Mouse (Mus musculus): ENCODE data around the gene Pon1. TPM values are rescaled to one million over a fixed set of nuclear protein-coding genes. Genes with fewer than 3 reads are reported as not detected.

Pon1 gene
- total RNA-seq (2021): under 1 TPM in 1 of 2 experiments, not detected in 1; 0.63 TPM
- polyA plus RNA-seq (2012; rRNA removed): 1.2 and 3.7 TPM in 2 replicates
- long read RNA-seq: 0 reads

- Histone ChIP-seq H3K79me2 (replicated peaks; ENCODE audit: control insufficient read depth, insufficient read depth, low read length) (no peaks in the 10 kb centered on the region), H3K27me3 (ENCODE audit: control insufficient read depth, insufficient read depth, low read length) (no peaks in the 10 kb centered on the region), H3K4me1 (ENCODE audit: control insufficient read depth, insufficient read depth, low read length) (no peaks in the 10 kb centered on the region), H3K4me3 (no peak within 1 kb of the TSS), H3K9ac (ENCODE audit: low read depth, low read length) (no peak within 1 kb of the TSS), H3K36me3 (ENCODE audit: control insufficient read depth, insufficient read depth, low read length) (no peaks in the 10 kb centered on the region), H3K27ac (no peak within 1 kb of the TSS)
- 44% methylated on average over 5 of the region's 5 CpGs for WGBS
- intact Hi-C loops (cut with DNase I): no loop called here
- TF ChIP-seq POLR2A (IDR thresholded peaks at IDR 0.05; ENCODE audit: insufficient read depth, low read depth, low read length) (no peak), CTCF (IDR thresholded peaks at IDR 0.05) (no peak), EP300 (IDR thresholded peaks at IDR 0.05; ENCODE audit: insufficient read depth, low read depth, low read length) (no peak)
- DNase-seq: no peak
Observed at GRCm38 (mm10) chr6:5193693-5194092, at the start of gene Pon1. TSS of gene Pon1 (minus strand) at chr6:5193946.

GRCm38 (mm10) chr6:5238799-5239198, 45.1 kb upstream of the Pon1 start:
- no peak overlapping the region for H3K4me3 ChIP-seq
- no peak for DNase-seq
- no peaks in the 10 kb centered on the region for H3K79me2 ChIP-seq (replicated peaks; ENCODE audit: control insufficient read depth, insufficient read depth, low read length)
- TF ChIP-seq EP300 (IDR thresholded peaks at IDR 0.05; ENCODE audit: insufficient read depth, low read depth, low read length) (no peak), CTCF (IDR thresholded peaks at IDR 0.05) (no peak), POLR2A (IDR thresholded peaks at IDR 0.05; ENCODE audit: insufficient read depth, low read depth, low read length) (no peak)
- no peaks in the 10 kb centered on the region for H3K27me3 ChIP-seq (ENCODE audit: control insufficient read depth, insufficient read depth, low read length)
- no peak overlapping the region for H3K27ac ChIP-seq
- no peak overlapping the region for H3K9ac ChIP-seq (ENCODE audit: low read depth, low read length)
- intact Hi-C loops (cut with DNase I): no loop called here
- no peaks in the 10 kb centered on the region for H3K4me1 ChIP-seq (ENCODE audit: control insufficient read depth, insufficient read depth, low read length)
- WGBS: 89% methylated on average over 3 of the region's 3 CpGs
- H3K36me3 ChIP-seq (ENCODE audit: control insufficient read depth, insufficient read depth, low read length): no peaks in the 10 kb centered on the region

- Histone ChIP-seq H3K36me3 (ENCODE audit: control insufficient read depth, insufficient read depth, low read length) (no peaks in the 10 kb centered on the region), H3K27ac (no peak overlapping the region), H3K27me3 (ENCODE audit: control insufficient read depth, insufficient read depth, low read length) (no peaks in the 10 kb centered on the region), H3K4me1 (ENCODE audit: control insufficient read depth, insufficient read depth, low read length) (no peaks in the 10 kb centered on the region), H3K9ac (ENCODE audit: low read depth, low read length) (no peak overlapping the region), H3K79me2 (replicated peaks; ENCODE audit: control insufficient read depth, insufficient read depth, low read length) (no peaks in the 10 kb centered on the region), H3K4me3 (no peak overlapping the region)
- intact Hi-C loops (cut with DNase I): no loop called here
- DNase-seq: no peak
- TF ChIP-seq POLR2A (IDR thresholded peaks at IDR 0.05; ENCODE audit: insufficient read depth, low read depth, low read length) (no peak), CTCF (IDR thresholded peaks at IDR 0.05) (no peak), EP300 (IDR thresholded peaks at IDR 0.05; ENCODE audit: insufficient read depth, low read depth, low read length) (no peak)
- WGBS: 94% methylated on average over 4 of the region's 4 CpGs
Observed at GRCm38 (mm10) chr6:5237510-5237909, 43.8 kb upstream of the Pon1 start.

GRCm38 (mm10) chr6:5236843-5237371, 43.2 kb upstream of the Pon1 start:
- H3K36me3 ChIP-seq (ENCODE audit: control insufficient read depth, insufficient read depth, low read length): no peaks in the 10 kb centered on the region
- H3K79me2 ChIP-seq (replicated peaks; ENCODE audit: control insufficient read depth, insufficient read depth, low read length): no peaks in the 10 kb centered on the region
- no peak overlapping the region for H3K27ac ChIP-seq
- DNase-seq: no peak
- TF ChIP-seq EP300 (IDR thresholded peaks at IDR 0.05; ENCODE audit: insufficient read depth, low read depth, low read length) (no peak), POLR2A (IDR thresholded peaks at IDR 0.05; ENCODE audit: insufficient read depth, low read depth, low read length) (no peak), CTCF (IDR thresholded peaks at IDR 0.05) (no peak)
- H3K27me3 ChIP-seq (ENCODE audit: control insufficient read depth, insufficient read depth, low read length): no peaks in the 10 kb centered on the region
- intact Hi-C loops (cut with DNase I): no loop called here
- no peak overlapping the region for H3K9ac ChIP-seq (ENCODE audit: low read depth, low read length)
- WGBS: 94% methylated on average over 8 of the region's 8 CpGs
- H3K4me3 ChIP-seq: no peak overlapping the region
- no peaks in the 10 kb centered on the region for H3K4me1 ChIP-seq (ENCODE audit: control insufficient read depth, insufficient read depth, low read length)

- Histone ChIP-seq H3K36me3 (ENCODE audit: control insufficient read depth, insufficient read depth, low read length) (no peaks in the 10 kb centered on the region), H3K9ac (ENCODE audit: low read depth, low read length) (no peak overlapping the region), H3K79me2 (replicated peaks; ENCODE audit: control insufficient read depth, insufficient read depth, low read length) (no peaks in the 10 kb centered on the region), H3K4me1 (ENCODE audit: control insufficient read depth, insufficient read depth, low read length) (no peaks in the 10 kb centered on the region), H3K27ac (no peak overlapping the region), H3K27me3 (ENCODE audit: control insufficient read depth, insufficient read depth, low read length) (no peaks in the 10 kb centered on the region), H3K4me3 (no peak overlapping the region)
- intact Hi-C loops (cut with DNase I): no loop called here
- WGBS: 78% methylated on average over 3 of the region's 3 CpGs
- DNase-seq: no peak
- TF ChIP-seq CTCF (IDR thresholded peaks at IDR 0.05) (no peak), EP300 (IDR thresholded peaks at IDR 0.05; ENCODE audit: insufficient read depth, low read depth, low read length) (no peak), POLR2A (IDR thresholded peaks at IDR 0.05; ENCODE audit: insufficient read depth, low read depth, low read length) (no peak)
Observed at GRCm38 (mm10) chr6:5234563-5234962, 40.8 kb upstream of the Pon1 start.

- no peak for DNase-seq
- H3K9ac ChIP-seq (ENCODE audit: low read depth, low read length): no peak overlapping the region
- intact Hi-C loops (cut with DNase I): no loop called here
- WGBS: 92% methylated on average over 1 of the region's 1 CpGs
- no peaks in the 10 kb centered on the region for H3K27me3 ChIP-seq (ENCODE audit: control insufficient read depth, insufficient read depth, low read length)
- TF ChIP-seq CTCF (IDR thresholded peaks at IDR 0.05): no peak
- no peak for TF ChIP-seq POLR2A (IDR thresholded peaks at IDR 0.05; ENCODE audit: insufficient read depth, low read depth, low read length)
- H3K36me3 ChIP-seq (ENCODE audit: control insufficient read depth, insufficient read depth, low read length): no peaks in the 10 kb centered on the region
- H3K4me1 ChIP-seq (ENCODE audit: control insufficient read depth, insufficient read depth, low read length): no peaks in the 10 kb centered on the region
- no peak overlapping the region for H3K4me3 ChIP-seq
- no peak overlapping the region for H3K27ac ChIP-seq
- H3K79me2 ChIP-seq (replicated peaks; ENCODE audit: control insufficient read depth, insufficient read depth, low read length): no peaks in the 10 kb centered on the region
Observed at GRCm38 (mm10) chr6:5233812-5234211, 40.1 kb upstream of the Pon1 start.

Data from heart, adult 2 months (tissue).